Mouse (Mus musculus) macrophage (primary cell): ENCODE results near the gene Sardh. TPM values are rescaled to one million over a fixed set of nuclear protein-coding genes. Genes with fewer than 3 reads are reported as not detected.

Experiments
- polyA plus RNA-seq: library from polyadenylated mRNA; stranded (reverse); fragments of 250-400 nt; gene quantifications from 3 replicates; pipeline ENCODE4 v1.2.4, GENCODE M21; 2018; ENCODE audit warnings: inconsistent platforms

The Sardh gene
- polyA plus RNA-seq, 1 experiment from 2014 or later, result 0.89 TPM

Other genes starting within 250 kb of the Sardh start
- 10.7 to 20.4 TPM (median 18.3 TPM) in 3 replicates for gene Cacfd1, start 238.4 kb downstream of the Sardh start, polyA plus RNA-seq
- 2.9 to 43.2 TPM (median 3.8 TPM) in 3 replicates for gene Slc2a6, start 220.3 kb downstream of the Sardh start, polyA plus RNA-seq
- gene Mymk, start 176.2 kb downstream of the Sardh start, polyA plus RNA-seq, result not detected in 3 replicates
- not detected in 3 replicates for gene Adamtsl2, start 169.0 kb downstream of the Sardh start, polyA plus RNA-seq
- not detected in 3 replicates for gene Fam163b, start 105.8 kb downstream of the Sardh start, polyA plus RNA-seq
- not detected in 3 replicates for gene Dbh, start 83.1 kb downstream of the Sardh start, polyA plus RNA-seq
- gene Vav2, start 178.7 kb upstream of the Sardh start, polyA plus RNA-seq, result 18.3 to 31.2 TPM (median 24.0 TPM) in 3 replicates
- gene Brd3os, start 194.0 kb upstream of the Sardh start, polyA plus RNA-seq, result 0.59 to 1.1 TPM (median 0.90 TPM) in 3 replicates